Mouse (Mus musculus) liver, postnatal 0 days (tissue): ENCODE results near the gene Crip2.

Source experiments
- CTCF ChIP-seq: sonication (generic); IDR thresholded peaks from 2 replicates; pipeline ENCODE4 v1.5.1; 2016; ENCODE audit warnings: antibody characterized with exemption, low read depth
- EP300 ChIP-seq: IDR thresholded peaks from 2 replicates; pipeline ENCODE4 v1.6.1; 2016; ENCODE audit warnings: antibody characterized with exemption, low read depth, mild to moderate bottlenecking

DNA sequence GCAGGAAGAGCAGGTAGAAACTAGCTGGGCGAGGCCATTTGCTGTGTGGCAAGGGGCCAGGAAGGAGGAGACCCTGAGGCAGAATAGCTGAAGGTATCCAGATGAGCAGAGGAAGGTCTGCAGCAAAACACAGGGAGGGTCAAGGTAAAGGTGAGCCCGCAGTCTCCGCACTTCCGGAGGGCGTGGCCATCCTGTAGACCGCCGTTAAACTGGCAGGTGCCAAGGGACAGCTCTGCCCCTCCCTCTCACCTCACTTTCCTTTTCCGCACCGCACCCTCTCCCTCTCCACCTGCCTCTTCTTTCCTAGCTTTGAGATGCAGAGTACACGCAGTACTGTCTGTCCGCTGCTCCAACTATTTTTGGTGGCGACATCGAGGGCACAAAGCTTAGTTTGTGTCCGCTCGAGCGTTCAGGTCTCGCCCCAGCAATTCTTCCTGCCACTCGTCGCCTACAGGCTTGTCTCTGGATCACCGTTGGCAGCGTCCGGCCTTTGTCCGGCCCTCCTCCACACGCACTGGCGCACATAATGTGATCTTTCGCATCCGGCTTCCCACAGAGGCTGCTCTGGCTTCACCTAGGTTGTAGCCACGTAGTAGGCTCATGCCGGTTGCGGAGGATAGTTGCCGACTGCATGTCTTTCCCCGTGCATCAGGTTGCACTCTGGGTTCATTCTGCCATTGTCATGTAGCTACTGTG lies 15.2 kb downstream of the Crip2 start:
- no peak; the same call in 1 of the 2 replicates for TF ChIP-seq CTCF
- TF ChIP-seq EP300 = no peak
